Mouse (Mus musculus) liver, postnatal 0 days (tissue): ENCODE results near the gene Hnrnpu.

Experiments
- CTCF ChIP-seq: sonication (generic); IDR thresholded peaks from 2 replicates; pipeline ENCODE4 v1.5.1; 2016; ENCODE audit warnings: antibody characterized with exemption, low read depth
- EP300 ChIP-seq: IDR thresholded peaks from 2 replicates; pipeline ENCODE4 v1.6.1; 2016; ENCODE audit warnings: antibody characterized with exemption, low read depth, mild to moderate bottlenecking

DNA sequence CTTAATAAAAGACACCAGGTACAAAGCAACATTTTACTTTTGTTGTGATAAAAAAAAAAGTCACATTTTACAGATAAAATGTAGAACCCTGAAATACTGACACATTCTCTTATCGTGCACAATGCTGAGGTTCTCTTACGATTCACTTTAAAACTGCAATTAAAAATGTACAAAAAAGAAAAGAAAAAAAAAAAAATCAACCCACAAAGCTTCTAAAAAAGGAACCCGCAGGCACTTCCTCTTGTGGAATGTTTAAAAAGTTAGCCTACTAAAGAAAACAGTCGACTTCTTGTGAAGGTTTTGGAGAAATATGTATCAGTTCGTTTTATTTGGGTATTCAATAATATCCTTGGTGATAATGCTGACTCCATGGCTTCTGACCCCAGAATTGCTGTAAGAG is 8.6 kb downstream of the Hnrnpu start:
- TF ChIP-seq CTCF (no peak), EP300 (no peak)
